Mouse (Mus musculus) liver, postnatal 0 days (tissue): ENCODE data around the gene Sem1.

Experiments
- CTCF ChIP-seq: sonication (generic); IDR thresholded peaks from 2 replicates; pipeline ENCODE4 v1.5.1; 2016; ENCODE audit warnings: antibody characterized with exemption, low read depth
- EP300 ChIP-seq: IDR thresholded peaks from 2 replicates; pipeline ENCODE4 v1.6.1; 2016; ENCODE audit warnings: antibody characterized with exemption, low read depth, mild to moderate bottlenecking

DNA sequence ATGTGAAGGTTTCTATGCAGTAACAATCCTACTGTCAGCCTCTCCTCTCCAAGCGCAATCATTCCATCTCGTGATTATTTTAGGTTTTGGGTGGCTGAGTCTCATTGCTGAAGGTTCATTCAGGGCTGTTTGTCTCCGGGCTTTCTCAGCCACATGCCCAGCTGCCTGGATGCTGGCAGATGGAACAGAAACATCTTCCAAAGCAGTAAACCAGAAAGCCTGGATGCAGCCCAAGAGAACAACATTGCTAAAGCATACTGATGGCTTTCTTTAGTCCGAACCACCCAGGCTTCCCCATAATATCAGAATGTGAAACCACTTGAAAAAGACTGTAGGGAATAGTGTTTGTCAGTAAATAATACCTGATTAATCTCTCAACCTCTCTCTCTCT is 34.2 kb downstream of the Sem1 start:
- TF ChIP-seq CTCF (no peak), EP300 (no peak)
